Mouse (Mus musculus) inflammation-experienced regulatory T-cells, adult 16 weeks (primary cell): ENCODE data around the gene Lca5l. TPM values are rescaled to one million over a fixed set of nuclear protein-coding genes. Genes with fewer than 3 reads are reported as not detected.

Source experiments
- polyA plus RNA-seq: library from polyadenylated mRNA; unstranded; fragments of 100-300 nt; shearing (Covaris generic); gene quantifications from one replicate; pipeline ENCODE4 v1.2.1, GENCODE M21; 2017

Lca5l gene
- polyA plus RNA-seq = not detected

DNA sequence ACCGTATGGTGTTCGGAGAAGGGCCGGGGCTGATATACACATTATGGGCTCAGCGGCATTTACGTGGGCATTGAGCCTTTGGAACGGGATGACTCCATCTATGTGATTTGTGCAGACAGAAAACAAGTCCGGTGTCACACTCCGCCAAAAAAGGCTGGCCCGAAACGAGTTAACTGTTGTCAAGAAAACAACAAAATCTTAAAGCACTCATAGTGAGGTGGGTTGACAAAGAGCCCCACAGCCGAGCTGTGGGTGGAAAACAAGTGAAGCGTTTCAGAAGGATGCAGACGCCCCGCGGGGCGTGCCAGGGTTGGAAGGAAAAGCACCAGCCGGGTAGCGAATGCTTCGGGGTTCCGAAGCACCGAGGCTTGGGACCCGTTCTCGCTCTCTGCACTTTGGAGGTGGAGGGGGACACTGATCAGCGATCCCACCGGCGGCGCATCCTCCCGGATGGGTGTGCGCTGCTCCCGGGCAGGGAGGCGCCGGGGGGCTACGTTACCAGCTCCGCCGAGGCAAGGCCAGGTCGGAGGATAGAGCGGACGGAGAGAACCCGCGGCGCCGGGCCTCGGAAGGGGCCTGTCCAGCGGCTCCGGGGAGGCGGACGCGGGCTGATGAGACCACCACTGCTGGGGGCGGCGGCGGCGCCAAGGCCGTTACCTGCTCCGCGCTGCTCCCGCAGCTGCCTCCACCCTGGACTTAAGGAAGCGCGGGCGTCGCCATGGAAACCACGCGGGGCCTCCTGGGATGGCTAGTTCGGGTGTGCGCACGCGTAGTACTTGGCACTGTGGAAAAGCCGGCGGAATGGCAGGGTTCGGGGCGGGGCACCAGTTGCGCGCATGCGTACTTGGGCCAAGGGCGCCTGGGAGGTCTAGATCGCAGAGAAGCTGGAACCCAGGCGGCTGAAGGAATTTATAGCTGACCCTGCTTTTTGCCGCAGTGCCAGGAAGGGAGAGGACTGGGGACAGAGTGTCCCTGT, at the start of gene Lca5l:
TSS of gene Lca5l (minus strand) at position 741 of the 976 bp plus-strand sequence.

DNA sequence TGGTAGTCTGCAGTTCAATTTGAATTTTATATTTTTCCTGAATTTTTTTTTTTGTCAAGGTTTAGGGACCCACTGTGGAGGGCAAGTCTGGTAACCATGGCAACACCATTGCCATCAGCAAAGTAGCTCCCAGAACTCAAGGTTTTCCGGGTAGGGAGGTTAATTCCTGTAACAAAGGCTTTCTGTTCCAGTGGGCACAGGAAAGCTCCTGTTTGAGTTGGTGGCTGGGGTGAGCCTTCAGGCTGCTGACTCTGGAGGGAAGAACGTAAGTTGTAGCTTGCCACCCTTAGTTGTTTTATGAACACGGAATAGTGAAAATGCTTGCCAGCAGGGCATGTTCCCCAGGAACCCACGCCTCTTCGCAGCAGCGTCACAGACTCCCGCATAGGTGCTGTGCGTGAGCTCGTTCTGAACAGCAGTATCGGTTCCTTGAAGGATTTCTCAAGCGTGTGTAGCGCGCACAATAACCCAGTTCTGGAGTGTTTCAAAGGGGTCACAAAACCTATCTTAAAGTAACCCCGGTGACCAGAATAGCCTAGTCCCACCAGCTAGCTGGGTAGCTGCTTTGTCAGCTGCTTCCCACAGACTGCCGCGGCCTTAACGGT, 43.4 kb upstream of the Lca5l start, which contains the start of gene B3galt5:
TSS of gene B3galt5 (plus strand) at position 436 of the 605 bp plus-strand sequence.

DNA sequence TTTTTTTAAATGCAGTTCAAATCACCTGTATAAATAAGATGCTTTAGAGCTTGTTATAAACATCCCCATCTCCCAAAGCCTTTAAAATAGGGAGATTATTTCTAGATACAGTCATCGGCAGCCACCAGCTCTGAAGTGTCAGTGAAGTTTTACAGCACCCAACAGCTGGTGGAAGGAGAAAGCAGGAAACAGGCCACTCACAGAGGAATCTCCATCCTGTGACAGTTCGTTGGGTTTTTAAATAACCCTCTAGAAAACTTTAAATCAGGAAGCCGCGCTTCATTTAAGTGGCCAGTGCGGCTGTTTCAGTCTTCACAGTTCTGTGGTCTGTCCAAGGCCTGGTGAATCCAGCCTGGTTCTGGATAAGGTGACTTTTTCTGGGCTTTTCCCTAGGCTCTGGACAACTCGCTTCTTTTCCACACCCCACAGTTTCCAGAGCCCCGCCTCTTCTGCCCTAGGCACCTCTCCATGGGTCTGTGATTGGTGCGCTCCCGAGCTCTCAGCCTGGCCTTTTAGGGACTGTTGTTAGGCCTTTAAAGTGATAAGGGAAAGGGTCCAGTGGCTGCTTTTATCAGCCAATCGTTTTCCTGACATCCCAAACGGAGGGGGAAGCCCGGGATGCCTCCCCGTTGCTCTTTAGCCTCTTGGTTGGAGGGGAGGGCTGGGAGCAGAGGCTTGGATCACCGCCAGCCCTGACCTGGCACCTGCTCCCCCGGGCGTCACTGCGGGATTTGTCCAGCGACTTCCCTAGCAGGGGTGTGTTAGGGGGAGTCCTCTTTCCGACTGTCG, 8.0 kb upstream of the Lca5l start, which contains the start of gene Sh3bgr:
TSS of gene Sh3bgr (plus strand) at position 538 of the 789 bp plus-strand sequence.

DNA sequence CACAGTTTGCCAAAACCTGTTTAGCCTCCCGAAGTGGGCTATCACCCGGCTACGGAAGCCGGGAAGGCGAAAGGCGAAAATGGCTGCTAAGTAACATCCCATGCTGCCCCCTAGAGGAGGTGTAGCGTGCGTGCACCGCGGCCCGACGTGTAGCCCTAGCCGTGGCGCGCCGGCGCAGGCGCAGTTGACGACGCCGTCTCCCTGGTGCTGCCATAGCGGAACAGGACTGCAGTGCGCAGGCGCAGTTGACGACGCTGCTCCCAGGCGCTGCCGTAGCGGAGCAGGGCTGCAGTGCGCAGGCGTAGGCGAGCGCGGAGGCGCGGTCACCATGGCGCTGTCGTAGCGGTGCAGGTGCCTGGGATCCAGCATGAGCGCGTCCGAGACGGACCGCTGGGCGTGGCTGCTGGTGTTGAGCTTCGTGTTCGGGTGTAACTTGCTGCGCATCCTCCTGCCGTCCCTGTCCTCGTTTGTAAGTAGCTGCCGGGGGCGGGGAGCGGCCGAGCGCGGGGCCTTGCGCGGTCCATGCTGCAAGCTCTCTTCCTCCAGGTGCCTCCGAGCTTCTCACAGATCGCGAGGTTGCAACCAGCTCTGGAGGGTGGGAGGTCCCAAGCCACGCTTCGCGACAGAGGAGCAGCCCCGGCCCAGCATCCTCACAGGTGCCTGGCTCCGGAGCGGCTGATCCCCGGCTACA, 46.8 kb downstream of the Lca5l start, which contains the start of gene Wrb:
TSS of gene Wrb (plus strand) at position 298 of the 691 bp plus-strand sequence.

DNA sequence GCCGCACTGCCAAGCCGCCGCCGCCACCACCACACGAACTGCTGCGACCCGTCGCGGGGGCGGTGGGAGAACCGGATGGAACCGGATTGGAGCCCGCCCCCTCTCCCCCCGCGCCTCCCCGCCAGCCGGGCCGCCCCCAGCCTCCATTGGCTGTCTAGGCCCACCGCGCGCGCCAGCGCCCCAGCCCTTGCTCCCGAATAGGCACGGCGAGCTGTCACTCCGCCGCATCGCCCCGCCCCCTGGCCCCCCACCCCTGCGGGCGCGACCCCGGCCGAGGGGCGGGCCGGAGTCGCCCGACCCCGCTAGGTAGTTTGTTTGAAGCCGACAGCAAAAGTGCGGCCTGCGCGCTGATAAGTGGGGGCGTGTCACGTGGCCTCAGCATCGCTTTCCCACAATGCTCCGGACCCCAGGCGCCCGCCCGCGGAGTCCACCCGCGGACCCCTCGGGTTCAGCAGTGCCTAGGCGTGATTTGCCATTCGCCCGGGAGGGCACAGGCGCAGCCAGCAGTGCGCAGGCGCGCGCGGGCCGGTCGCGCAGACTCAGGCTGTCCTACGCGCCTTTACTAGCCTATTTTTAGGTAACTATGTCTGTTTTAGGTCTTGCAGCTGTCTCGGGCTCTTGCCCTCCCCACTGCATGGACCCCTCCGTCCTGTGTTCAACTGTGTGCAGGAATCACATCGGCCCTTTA, 64.3 kb downstream of the Lca5l start, which contains the start of gene Hmgn1:
TSS of gene Hmgn1 (minus strand) at position 73 of the 688 bp plus-strand sequence.

Other genes starting within 250 kb of the Lca5l start
- gene Psmg1, start 201.3 kb downstream of the Lca5l start, polyA plus RNA-seq = 64.0 TPM
- gene Brwd1, start 109.7 kb downstream of the Lca5l start, polyA plus RNA-seq = 32.5 TPM
- 85.8 TPM for gene Hmgn1, start 64.5 kb downstream of the Lca5l start, polyA plus RNA-seq
- gene Wrb, start 46.9 kb downstream of the Lca5l start, polyA plus RNA-seq = 14.8 TPM
- gene Sh3bgr, start 8.2 kb upstream of the Lca5l start, polyA plus RNA-seq = not detected
- 3.6 TPM for gene B3galt5, start 43.5 kb upstream of the Lca5l start, polyA plus RNA-seq